Mouse (Mus musculus) myocyte (in vitro differentiated cells): Measurements from ENCODE around the gene Lmo3.

Experiments
- CEBPB ChIP-seq: IDR thresholded peaks from 2 replicates; pipeline ENCODE4 v1.6.1; 2011; ENCODE audit warnings: mild to moderate bottlenecking, moderate library complexity; ENCODE audit not compliant: poor library complexity, insufficient read depth, severe bottlenecking
- E2F4 ChIP-seq: IDR thresholded peaks from one replicate; pipeline ENCODE4 v1.6.1; 2011; ENCODE audit warnings: mild to moderate bottlenecking, control low read depth, moderate library complexity; ENCODE audit not compliant: insufficient read depth
- MAX ChIP-seq: IDR thresholded peaks from one replicate; pipeline ENCODE4 v1.6.1; 2011; ENCODE audit warnings: low read depth, mild to moderate bottlenecking, control low read depth
- POLR2A ChIP-seq: IDR thresholded peaks from one replicate; pipeline ENCODE4 v1.6.1; 2011; ENCODE audit warnings: low read depth, mild to moderate bottlenecking, control low read depth, moderate library complexity; ENCODE audit not compliant: insufficient read length
- POLR2AphosphoS2 ChIP-seq: IDR thresholded peaks from one replicate; pipeline ENCODE4 v1.6.1; 2011; ENCODE audit warnings: low read depth, control low read depth; ENCODE audit not compliant: insufficient read length

- no peak for TF ChIP-seq CEBPB
- TF ChIP-seq POLR2AphosphoS2 = no peak
- no peak for TF ChIP-seq POLR2A
- no peak for TF ChIP-seq MAX
- no peak for TF ChIP-seq E2F4
Observed at GRCm38 (mm10) chr6:138597016-138597415, 15.2 kb upstream of the Lmo3 start.
